9 mouse cellular contexts compared by ENCODE assay signal in genomic region chr3:101699929-101700681, GRCm38 (mm10).
DNase-seq lines count a peak whose midpoint lies in the region; ATAC-seq and TF ChIP-seq lines count a peak whose summit lies in the region.
"Had no signal": no experiment of that assay in that cellular context is flagged by ENCODE, and none has a peak within 500 bp of the region (broad histone marks: within the 10 kb centered on the region; RNA-seq: fewer than 3 reads in every experiment).

No protein-coding gene starts in this region.

- H3K4me1 ChIP-seq in embryonic facial prominence, embryonic 13.5 days, result peaks cover 25% of the 10 kb centered on the region
- H3K4me1 ChIP-seq in embryonic facial prominence, embryonic 10.5 days, result peaks cover 25% of the 10 kb centered on the region
- H3K4me1 ChIP-seq in neural tube, embryonic 13.5 days (replicated peaks), result peaks cover 23% of the 10 kb centered on the region
- peaks cover 9% of the 10 kb centered on the region for H3K4me1 ChIP-seq in neural tube, embryonic 15.5 days
- peaks cover 36% of the 10 kb centered on the region for H3K4me1 ChIP-seq in thymus, adult 2 months (replicated peaks; ENCODE audit: control insufficient read depth, insufficient read depth, low read length)

- peak overlapping the region; percentile 62 for H3K27ac ChIP-seq in embryonic facial prominence, embryonic 13.5 days
- no peak overlapping the region; the same call in 1 of the 2 replicates for H3K27ac ChIP-seq in embryonic facial prominence, embryonic 10.5 days (replicated peaks)
- H3K27ac ChIP-seq in neural tube, embryonic 13.5 days (replicated peaks), result 0 out of 2 replicates have a peak overlapping the region, but pooled peaks have one; percentile 77
- H3K27ac ChIP-seq in neural tube, embryonic 15.5 days (replicated peaks), result no peak overlapping the region
- peak overlapping the region; percentile 89 for H3K27ac ChIP-seq in thymus, adult 2 months (ENCODE audit: control insufficient read depth, insufficient read depth, low read length)
- H3K27ac ChIP-seq: liver, embryonic 13.5 days had no signal

- H3K4me3 ChIP-seq in embryonic facial prominence, embryonic 13.5 days, result no peak overlapping the region
- H3K4me3 ChIP-seq in embryonic facial prominence, embryonic 10.5 days, result no peak overlapping the region
- no peak overlapping the region for H3K4me3 ChIP-seq in neural tube, embryonic 13.5 days
- no peak overlapping the region for H3K4me3 ChIP-seq in neural tube, embryonic 15.5 days (replicated peaks)
- no peak overlapping the region for H3K4me3 ChIP-seq in thymus, adult 2 months (ENCODE audit: control insufficient read depth, insufficient read depth, low read length)
- H3K4me3 ChIP-seq: liver, embryonic 13.5 days had no signal

- TF ChIP-seq POLR2A in thymus, adult 2 months (IDR thresholded peaks at IDR 0.05; ENCODE audit: control insufficient read depth, extremely low read depth, insufficient read depth, low read length, poor library complexity), result no peak

- no peaks in the 10 kb centered on the region for H3K27me3 ChIP-seq in embryonic facial prominence, embryonic 13.5 days
- no peaks in the 10 kb centered on the region for H3K27me3 ChIP-seq in embryonic facial prominence, embryonic 10.5 days (replicated peaks; ENCODE audit: low read depth, poor library complexity, severe bottlenecking)
- no peaks in the 10 kb centered on the region for H3K27me3 ChIP-seq in neural tube, embryonic 13.5 days
- no peaks in the 10 kb centered on the region for H3K27me3 ChIP-seq in neural tube, embryonic 15.5 days (replicated peaks)
- H3K27me3 ChIP-seq in thymus, adult 2 months (ENCODE audit: control insufficient read depth, insufficient read depth, low read length), result no peaks in the 10 kb centered on the region
- H3K27me3 ChIP-seq: liver, embryonic 13.5 days had no signal

- no peak overlapping the region for H3K9ac ChIP-seq in embryonic facial prominence, embryonic 13.5 days
- no peak overlapping the region for H3K9ac ChIP-seq in neural tube, embryonic 13.5 days
- H3K9ac ChIP-seq in neural tube, embryonic 15.5 days (replicated peaks), result no peak overlapping the region
- H3K9ac ChIP-seq: liver, embryonic 13.5 days had no signal

- no peak for DNase-seq in embryonic facial prominence, embryonic 10.5 days (ENCODE audit: low spot score)
- peak; percentile 55 for DNase-seq in kidney, adult 18-20 months
- no peak for DNase-seq in thymus, adult 2 months
- no peak for DNase-seq in urinary bladder, postnatal 25 days (ENCODE audit: low spot score)
- DNase-seq: liver, embryonic 13.5 days had no signal

- H3K4me2 ChIP-seq in embryonic facial prominence, embryonic 13.5 days, result no peak overlapping the region
- no peak overlapping the region for H3K4me2 ChIP-seq in neural tube, embryonic 13.5 days
- no peak overlapping the region for H3K4me2 ChIP-seq in neural tube, embryonic 15.5 days
- H3K4me2 ChIP-seq: liver, embryonic 13.5 days had no signal

- no peaks in the 10 kb centered on the region for H3K9me3 ChIP-seq in embryonic facial prominence, embryonic 13.5 days
- H3K9me3 ChIP-seq in embryonic facial prominence, embryonic 10.5 days, result no peaks in the 10 kb centered on the region
- no peaks in the 10 kb centered on the region for H3K9me3 ChIP-seq in neural tube, embryonic 13.5 days
- no peaks in the 10 kb centered on the region for H3K9me3 ChIP-seq in neural tube, embryonic 15.5 days (replicated peaks)
- H3K9me3 ChIP-seq: liver, embryonic 13.5 days had no signal

- TF ChIP-seq CTCF in thymus, adult 2 months (IDR thresholded peaks at IDR 0.05; ENCODE audit: borderline replicate concordance, control insufficient read depth, extremely low read depth, insufficient read depth, low read length, poor library complexity), result no peak

- 64% methylated on average over 12 of the region's 12 CpGs for WGBS in embryonic facial prominence, embryonic 13.5 days
- WGBS in embryonic facial prominence, embryonic 10.5 days, result 68% methylated on average over 12 of the region's 12 CpGs
- WGBS in neural tube, embryonic 13.5 days, result 83% methylated on average over 12 of the region's 12 CpGs
- WGBS in neural tube, embryonic 15.5 days, result 79% methylated on average over 12 of the region's 12 CpGs
- WGBS in thymus, adult 2 months, result 28% methylated on average over 12 of the region's 12 CpGs

- no peaks in the 10 kb centered on the region for H3K36me3 ChIP-seq in embryonic facial prominence, embryonic 13.5 days
- no peaks in the 10 kb centered on the region for H3K36me3 ChIP-seq in embryonic facial prominence, embryonic 10.5 days (replicated peaks)
- no peaks in the 10 kb centered on the region for H3K36me3 ChIP-seq in neural tube, embryonic 13.5 days
- no peaks in the 10 kb centered on the region for H3K36me3 ChIP-seq in neural tube, embryonic 15.5 days
- no peaks in the 10 kb centered on the region for H3K36me3 ChIP-seq in thymus, adult 2 months (ENCODE audit: control insufficient read depth, insufficient read depth, low read length)
- H3K36me3 ChIP-seq: liver, embryonic 13.5 days had no signal

- ATAC-seq in embryonic facial prominence, embryonic 13.5 days (ENCODE audit: insufficient number of reproducible peaks, insufficient read depth, low FRiP score, low TSS enrichment, low read depth), result no peak
- no peak for ATAC-seq in neural tube, embryonic 13.5 days (ENCODE audit: low read depth)
- ATAC-seq in neural tube, embryonic 15.5 days (ENCODE audit: low FRiP score), result no peak
- no peak for ATAC-seq in megakaryocyte-erythroid progenitor cell, adult 5-6 weeks (replicated peaks; ENCODE audit: low FRiP score, low TSS enrichment, poor library complexity, severe bottlenecking)

Comparison
In these comparisons a context has a peak if more than half of its experiments do, and no peak if none do; other contexts are left out.
1. H3K27ac ChIP-seq: peak in embryonic facial prominence, embryonic 13.5 days (single experiment), neural tube, embryonic 13.5 days (single experiment) and thymus, adult 2 months (single experiment); none in embryonic facial prominence, embryonic 10.5 days (single experiment) and neural tube, embryonic 15.5 days (single experiment).